Comparison of ENCODE assay signal across 29 mouse cellular contexts in genomic region chr3:117024111-117024510, GRCm38 (mm10). TPM values are rescaled to one million over a fixed set of nuclear protein-coding genes. Genes with fewer than 3 reads are reported as not detected.
DNase-seq lines count a peak whose midpoint lies in the region; ATAC-seq and TF ChIP-seq lines count a peak whose summit lies in the region.
"Had no signal": no experiment of that assay in that cellular context is flagged by ENCODE, and none has a peak within 500 bp of the region (broad histone marks: within the 10 kb centered on the region; RNA-seq: fewer than 3 reads in every experiment).

No protein-coding gene starts in this region.

- H3K4me3 ChIP-seq in heart, postnatal 0 days (ENCODE audit: low read depth, low read length), result no peak overlapping the region
- H3K4me3 ChIP-seq in stomach, embryonic 14.5 days (ENCODE audit: low read depth, low read length), result no peak overlapping the region
- H3K4me3 ChIP-seq: embryonic facial prominence, embryonic 13.5 days; erythroblast, embryonic 14.5 days; forebrain, embryonic 12.5 days; hindbrain, embryonic 13.5 days; lung, embryonic 15.5 days; midbrain, embryonic 15.5 days; neural tube, embryonic 12.5 days had no signal

- peak; percentile 10 for DNase-seq in adrenal gland, adult 2 months
- no peak for DNase-seq in adrenal gland, postnatal 10 days
- no peak for DNase-seq in heart, postnatal 0 days (ENCODE audit: low spot score)
- DNase-seq in heart, postnatal 14 days, result no peak
- peak; percentile 5 for DNase-seq in ES-CJ7 (ENCODE audit: low read depth, low spot score)
- no peak for DNase-seq in gastrocnemius, adult 18-20 months (ENCODE audit: low spot score)
- DNase-seq in cerebellum, adult 11 months, result no peak
- DNase-seq: cerebellum, adult 18-20 months; cerebellum, postnatal 14 days; gastrocnemius, postnatal 14 days; kidney, adult 8-10 months; kidney, postnatal 10 days had no signal

- no peaks in the 10 kb centered on the region for H3K9me3 ChIP-seq in heart, postnatal 0 days (replicated peaks; ENCODE audit: control insufficient read depth, low read length)
- H3K9me3 ChIP-seq in stomach, embryonic 14.5 days (ENCODE audit: control insufficient read depth, low read depth, low read length), result no peaks in the 10 kb centered on the region
- H3K9me3 ChIP-seq: embryonic facial prominence, embryonic 13.5 days; forebrain, embryonic 12.5 days; hindbrain, embryonic 13.5 days; lung, embryonic 15.5 days; midbrain, embryonic 15.5 days; neural tube, embryonic 12.5 days had no signal

- no peak for TF ChIP-seq EP300 in heart, postnatal 0 days (IDR thresholded peaks at IDR 0.05; ENCODE audit: low read depth)

- intact Hi-C loops in heart, postnatal 14 days (cut with DNase I), result loop anchor here (5.0 kb wide), 2 partner anchors 43 to 57 kb away; partner anchors contain the start of genes 4930455H04Rik and Palmd

- H3K36me3 ChIP-seq in heart, postnatal 0 days (replicated peaks; ENCODE audit: control insufficient read depth, insufficient read depth, low read length), result no peaks in the 10 kb centered on the region
- no peaks in the 10 kb centered on the region for H3K36me3 ChIP-seq in stomach, embryonic 14.5 days (ENCODE audit: control insufficient read depth, insufficient read depth, low read length)
- H3K36me3 ChIP-seq: embryonic facial prominence, embryonic 13.5 days; forebrain, embryonic 12.5 days; hindbrain, embryonic 13.5 days; lung, embryonic 15.5 days; midbrain, embryonic 15.5 days; neural tube, embryonic 12.5 days had no signal

- no peaks in the 10 kb centered on the region for H3K27me3 ChIP-seq in heart, postnatal 0 days (ENCODE audit: control insufficient read depth, insufficient read depth, low read length)
- H3K27me3 ChIP-seq in stomach, embryonic 14.5 days (ENCODE audit: control insufficient read depth, insufficient read depth, low read length), result no peaks in the 10 kb centered on the region
- H3K27me3 ChIP-seq: embryonic facial prominence, embryonic 13.5 days; forebrain, embryonic 12.5 days; hindbrain, embryonic 13.5 days; lung, embryonic 15.5 days; midbrain, embryonic 15.5 days; neural tube, embryonic 12.5 days had no signal

- 65% methylated on average over 1 of the region's 1 CpGs for WGBS in heart, postnatal 0 days
- WGBS in stomach, embryonic 14.5 days, result 65% methylated on average over 1 of the region's 1 CpGs

- TF ChIP-seq CTCF in heart, postnatal 0 days (IDR thresholded peaks at IDR 0.05; ENCODE audit: low read depth), result no peak

- H3K4me1 ChIP-seq in heart, postnatal 0 days (ENCODE audit: control insufficient read depth, insufficient read depth), result no peaks in the 10 kb centered on the region
- no peaks in the 10 kb centered on the region for H3K4me1 ChIP-seq in stomach, embryonic 14.5 days (ENCODE audit: control insufficient read depth, insufficient read depth, low read length)
- H3K4me1 ChIP-seq: embryonic facial prominence, embryonic 13.5 days; hindbrain, embryonic 13.5 days; lung, embryonic 15.5 days; midbrain, embryonic 15.5 days; neural tube, embryonic 12.5 days had no signal

- no peak overlapping the region for H3K9ac ChIP-seq in heart, postnatal 0 days (replicated peaks; ENCODE audit: low read depth, low read length)
- no peak overlapping the region for H3K9ac ChIP-seq in stomach, embryonic 14.5 days (replicated peaks; ENCODE audit: low read depth, low read length)
- H3K9ac ChIP-seq: embryonic facial prominence, embryonic 13.5 days; forebrain, embryonic 12.5 days; hindbrain, embryonic 13.5 days; liver, embryonic 14.5 days; lung, embryonic 15.5 days; midbrain, embryonic 15.5 days; neural tube, embryonic 12.5 days had no signal

- no peak overlapping the region for H3K4me2 ChIP-seq in heart, postnatal 0 days (ENCODE audit: low read depth, low read length)
- no peak overlapping the region for H3K4me2 ChIP-seq in stomach, embryonic 14.5 days (replicated peaks; ENCODE audit: low read depth, low read length)
- H3K4me2 ChIP-seq: embryonic facial prominence, embryonic 13.5 days; forebrain, embryonic 12.5 days; hindbrain, embryonic 13.5 days; lung, embryonic 15.5 days; midbrain, embryonic 15.5 days; neural tube, embryonic 12.5 days had no signal

- peak overlapping the region; percentile 21 for H3K27ac ChIP-seq in heart, postnatal 0 days (ENCODE audit: low read depth)
- no peak overlapping the region for H3K27ac ChIP-seq in stomach, embryonic 14.5 days (ENCODE audit: low read length)
- H3K27ac ChIP-seq: embryonic facial prominence, embryonic 13.5 days; forebrain, embryonic 12.5 days; hindbrain, embryonic 13.5 days; liver, embryonic 14.5 days; lung, embryonic 15.5 days; macrophage; midbrain, embryonic 15.5 days; neural tube, embryonic 12.5 days had no signal

- ATAC-seq in heart, postnatal 0 days (ENCODE audit: insufficient read depth, low read depth), result no peak
- 0 out of 2 replicates have a peak, but pooled peaks have one; percentile 28 for ATAC-seq in stomach, embryonic 14.5 days (ENCODE audit: insufficient number of reproducible peaks, insufficient read depth, low FRiP score, low read depth)
- ATAC-seq: CD4-positive, CD25-positive, alpha-beta regulatory T cell, adult 4 months; midbrain, embryonic 15.5 days had no signal

RNA-seq across cellular contexts. Expression of gene Palmd, which starts 55.3 kb away (rescaled TPM):
- total RNA-seq in adrenal gland, adult 2 months (2021), result 10 to 100 TPM; 38.3 to 67.9 TPM
- polyA plus RNA-seq in adrenal gland, adult 2 months (2012; rRNA removed), result 2.3 and 3.3 TPM in 2 replicates
- 10 to 100 TPM; 59.5 to 68.1 TPM for total RNA-seq in adrenal gland, postnatal 10 days (2021)
- 7.9 and 10.9 TPM in 2 replicates for total RNA-seq in heart, postnatal 0 days (2014; rRNA removed; ENCODE audit: low replicate concordance)
- 23.2 and 29.7 TPM in 2 replicates for polyA plus RNA-seq in heart, postnatal 0 days (2015; fragmentation: Nextera tagmentation; extraction: Ambion mirVana)
- 10 to 100 TPM; 64.2 to 75.2 TPM for total RNA-seq in heart, postnatal 14 days (2021)
- polyA plus RNA-seq in stomach, embryonic 14.5 days (2014; fragmentation: Nextera tagmentation; extraction: Ambion mirVana), result 5.7 and 6.1 TPM in 2 replicates
- total RNA-seq in gastrocnemius, adult 18-20 months (2021), result 10 to 100 TPM; 19.4 to 30.3 TPM
- polyA plus RNA-seq: erythroblast, embryonic 14.5 days; macrophage had no signal

RNA-seq across cellular contexts. Expression of gene 4930455H04Rik, which starts 56.0 kb away (rescaled TPM):
- total RNA-seq in adrenal gland, adult 2 months (2021), result not detected
- polyA plus RNA-seq in adrenal gland, adult 2 months (2012; rRNA removed), result not detected in 2 replicates
- total RNA-seq in adrenal gland, postnatal 10 days (2021), result under 1 TPM in 1 of 2 experiments, not detected in 1; 0.21 TPM
- total RNA-seq in heart, postnatal 0 days (2014; rRNA removed; ENCODE audit: low replicate concordance), result not detected in 2 replicates
- 0.11 TPM in 1 of 2 replicates, not detected in the other for polyA plus RNA-seq in heart, postnatal 0 days (2015; fragmentation: Nextera tagmentation; extraction: Ambion mirVana)
- total RNA-seq in heart, postnatal 14 days (2021), result not detected
- not detected in 2 replicates for polyA plus RNA-seq in stomach, embryonic 14.5 days (2014; fragmentation: Nextera tagmentation; extraction: Ambion mirVana)
- not detected for total RNA-seq in gastrocnemius, adult 18-20 months (2021)
- total RNA-seq: adrenal gland, postnatal 4 days; ES-E14; heart, adult 8-10 months; layer of hippocampus, postnatal 14 days had no signal
- polyA plus RNA-seq: CD4-positive, CD25-positive, alpha-beta regulatory T cell, adult 4 months; embryonic facial prominence, embryonic 13.5 days; erythroblast, embryonic 14.5 days; forebrain, embryonic 12.5 days; hindbrain, embryonic 13.5 days; limb, embryonic 14.5 days; liver, embryonic 14.5 days; lung, embryonic 15.5 days; macrophage; midbrain, embryonic 15.5 days; neural tube, embryonic 12.5 days; thymus, postnatal 0 days had no signal

Comparison
In these comparisons a context has a peak if more than half of its experiments do, and no peak if none do; other contexts are left out.
1. DNase-seq: peak in adrenal gland, adult 2 months (single experiment) and ES-CJ7 (single experiment); none in adrenal gland, postnatal 10 days (single experiment), heart, postnatal 0 days (single experiment), heart, postnatal 14 days (0 of 2), gastrocnemius, adult 18-20 months (single experiment) and cerebellum, adult 11 months (single experiment).